Comparison of ENCODE assay signal across 35 mouse cellular contexts in the genomic region with DNA sequence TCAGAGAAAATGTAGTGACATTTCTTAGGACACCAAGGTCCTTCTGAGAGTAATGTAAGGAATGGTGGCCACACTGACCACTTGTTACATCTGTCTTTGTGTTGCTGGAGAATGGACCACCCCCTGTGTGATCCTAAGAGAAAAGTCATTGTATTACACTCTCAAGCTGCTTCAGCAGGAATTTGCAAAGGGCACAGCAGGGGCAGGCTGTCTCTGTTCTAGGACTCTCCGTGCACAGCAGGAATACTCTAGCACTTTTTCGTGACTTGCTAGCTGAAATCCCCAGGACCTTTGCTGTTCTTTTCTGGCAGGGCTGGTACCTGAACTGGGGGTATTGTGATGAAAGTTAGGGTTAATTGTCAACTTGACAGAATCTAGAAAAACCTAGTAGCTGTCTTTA. TPM values are rescaled to one million over a fixed set of nuclear protein-coding genes. Genes with fewer than 3 reads are reported as not detected.
DNase-seq lines count a peak whose midpoint lies in the region; ATAC-seq and TF ChIP-seq lines count a peak whose summit lies in the region.
"Had no signal": no experiment of that assay in that cellular context is flagged by ENCODE, and none has a peak within 500 bp of the region (broad histone marks: within the 10 kb centered on the region; RNA-seq: fewer than 3 reads in every experiment).

No protein-coding gene starts in this region.

- H3K9me3 ChIP-seq in hindbrain, postnatal 0 days (ENCODE audit: low read length): no peaks in the 10 kb centered on the region
- no peaks in the 10 kb centered on the region for H3K9me3 ChIP-seq in hindbrain, embryonic 12.5 days (replicated peaks)
- no peaks in the 10 kb centered on the region for H3K9me3 ChIP-seq in neural tube, embryonic 14.5 days (ENCODE audit: control insufficient read depth, low read length)
- H3K9me3 ChIP-seq in neural tube, embryonic 15.5 days (replicated peaks): no peaks in the 10 kb centered on the region
- H3K9me3 ChIP-seq: embryonic facial prominence, embryonic 10.5 days; embryonic facial prominence, embryonic 13.5 days; forebrain, embryonic 12.5 days; forebrain, embryonic 15.5 days; G1E; heart, embryonic 12.5 days; heart, embryonic 15.5 days; hindbrain, embryonic 10.5 days; hindbrain, embryonic 15.5 days had no signal

- no peaks in the 10 kb centered on the region for H3K4me1 ChIP-seq in hindbrain, postnatal 0 days (ENCODE audit: insufficient read depth, low read length)
- H3K4me1 ChIP-seq in hindbrain, embryonic 12.5 days: no peaks in the 10 kb centered on the region
- H3K4me1 ChIP-seq in neural tube, embryonic 14.5 days (ENCODE audit: control insufficient read depth, insufficient read depth, low read length): no peaks in the 10 kb centered on the region
- H3K4me1 ChIP-seq in neural tube, embryonic 15.5 days: peaks cover 6% of the 10 kb centered on the region; the same call in 1 of the 2 replicates
- H3K4me1 ChIP-seq: embryonic facial prominence, embryonic 10.5 days; embryonic facial prominence, embryonic 13.5 days; hindbrain, embryonic 15.5 days had no signal

- no peak overlapping the region for H3K27ac ChIP-seq in hindbrain, postnatal 0 days
- no peak overlapping the region for H3K27ac ChIP-seq in hindbrain, embryonic 12.5 days
- H3K27ac ChIP-seq in neural tube, embryonic 14.5 days (ENCODE audit: low read depth, low read length): no peak overlapping the region
- no peak overlapping the region for H3K27ac ChIP-seq in neural tube, embryonic 15.5 days (replicated peaks)
- H3K27ac ChIP-seq: embryonic facial prominence, embryonic 10.5 days; embryonic facial prominence, embryonic 13.5 days; forebrain, embryonic 12.5 days; forebrain, embryonic 15.5 days; hindbrain, embryonic 10.5 days had no signal

- H3K36me3 ChIP-seq in hindbrain, postnatal 0 days (ENCODE audit: insufficient read depth, low read length): no peaks in the 10 kb centered on the region
- no peaks in the 10 kb centered on the region for H3K36me3 ChIP-seq in hindbrain, embryonic 12.5 days
- no peaks in the 10 kb centered on the region for H3K36me3 ChIP-seq in neural tube, embryonic 14.5 days (ENCODE audit: control insufficient read depth, insufficient read depth, low read length)
- H3K36me3 ChIP-seq in neural tube, embryonic 15.5 days: no peaks in the 10 kb centered on the region
- H3K36me3 ChIP-seq: embryonic facial prominence, embryonic 10.5 days; embryonic facial prominence, embryonic 13.5 days; forebrain, embryonic 12.5 days; forebrain, embryonic 15.5 days; G1E; heart, embryonic 12.5 days; heart, embryonic 15.5 days; hindbrain, embryonic 10.5 days; hindbrain, embryonic 15.5 days had no signal

- peak; percentile 19 for DNase-seq in embryo, embryonic 10.5 days (ENCODE audit: low spot score)
- DNase-seq in embryo, embryonic 10 days (ENCODE audit: low spot score): no peak
- no peak for DNase-seq in hindbrain, postnatal 0 days (ENCODE audit: low spot score)
- peak; percentile 20 for DNase-seq in mesoderm, embryonic 11.5 days (ENCODE audit: low read depth, low spot score)
- DNase-seq: adrenal gland, postnatal 10 days; adrenal gland, postnatal 36 days; cerebellum, adult 11 months; cerebellum, adult 2 months; cerebellum, adult 9-11 months; cerebellum, postnatal 25 days; gastrocnemius, postnatal 25 days; heart, adult 18-20 months; heart, postnatal 10 days; heart, postnatal 36 days had no signal

- WGBS in hindbrain, postnatal 0 days: 17% methylated on average over 2 of the region's 2 CpGs
- WGBS in hindbrain, embryonic 12.5 days: 8% methylated on average over 2 of the region's 2 CpGs
- 4% methylated on average over 2 of the region's 2 CpGs for WGBS in neural tube, embryonic 14.5 days
- 20% methylated on average over 2 of the region's 2 CpGs for WGBS in neural tube, embryonic 15.5 days

- H3K4me2 ChIP-seq in hindbrain, postnatal 0 days (ENCODE audit: low read depth, low read length): no peak overlapping the region
- H3K4me2 ChIP-seq in hindbrain, embryonic 12.5 days (replicated peaks): no peak overlapping the region
- no peak overlapping the region for H3K4me2 ChIP-seq in neural tube, embryonic 14.5 days (ENCODE audit: low read depth, low read length)
- H3K4me2 ChIP-seq in neural tube, embryonic 15.5 days: no peak overlapping the region
- H3K4me2 ChIP-seq: embryonic facial prominence, embryonic 13.5 days; forebrain, embryonic 12.5 days; forebrain, embryonic 15.5 days had no signal

- TF ChIP-seq CTCF in hindbrain, postnatal 0 days (IDR thresholded peaks at IDR 0.05; ENCODE audit: low read depth): no peak

- H3K9ac ChIP-seq in hindbrain, postnatal 0 days (replicated peaks; ENCODE audit: low read length): no peak overlapping the region
- no peak overlapping the region for H3K9ac ChIP-seq in hindbrain, embryonic 12.5 days
- no peak overlapping the region for H3K9ac ChIP-seq in neural tube, embryonic 14.5 days (replicated peaks; ENCODE audit: low read depth, low read length)
- no peak overlapping the region for H3K9ac ChIP-seq in neural tube, embryonic 15.5 days (replicated peaks)
- H3K9ac ChIP-seq: embryonic facial prominence, embryonic 13.5 days; forebrain, embryonic 12.5 days; forebrain, embryonic 15.5 days; heart, embryonic 12.5 days; heart, embryonic 15.5 days; hindbrain, embryonic 15.5 days had no signal

- 0 out of 2 replicates have a peak, but pooled peaks have one; percentile 24 for ATAC-seq in hindbrain, postnatal 0 days
- ATAC-seq in hindbrain, embryonic 12.5 days (ENCODE audit: low FRiP score): no peak
- peak; percentile 24; the same call in 1 of the 2 replicates for ATAC-seq in neural tube, embryonic 14.5 days (ENCODE audit: low read depth)
- ATAC-seq in neural tube, embryonic 15.5 days (ENCODE audit: low FRiP score): no peak
- no peak for ATAC-seq in activated CD4-positive, CD25-positive, alpha-beta regulatory T cell, adult 4 months
- ATAC-seq: inflammation-experienced regulatory T-cells, adult 6 months; intestine, embryonic 16.5 days; Patski had no signal

- H3K27me3 ChIP-seq in hindbrain, postnatal 0 days (ENCODE audit: insufficient read depth, low read length): no peaks in the 10 kb centered on the region
- H3K27me3 ChIP-seq in hindbrain, embryonic 12.5 days: no peaks in the 10 kb centered on the region
- H3K27me3 ChIP-seq in neural tube, embryonic 14.5 days (ENCODE audit: control insufficient read depth, insufficient read depth, low read length): no peaks in the 10 kb centered on the region
- no peaks in the 10 kb centered on the region for H3K27me3 ChIP-seq in neural tube, embryonic 15.5 days (replicated peaks)
- H3K27me3 ChIP-seq: embryonic facial prominence, embryonic 13.5 days; forebrain, embryonic 12.5 days; forebrain, embryonic 15.5 days; heart, embryonic 12.5 days; heart, embryonic 15.5 days; hindbrain, embryonic 15.5 days; Patski had no signal

- no peak overlapping the region for H3K4me3 ChIP-seq in hindbrain, postnatal 0 days (ENCODE audit: low read length)
- H3K4me3 ChIP-seq in hindbrain, embryonic 12.5 days: no peak overlapping the region
- H3K4me3 ChIP-seq in neural tube, embryonic 14.5 days (ENCODE audit: low read depth, low read length): no peak overlapping the region
- no peak overlapping the region for H3K4me3 ChIP-seq in neural tube, embryonic 15.5 days (replicated peaks)
- H3K4me3 ChIP-seq: embryonic facial prominence, embryonic 10.5 days; embryonic facial prominence, embryonic 13.5 days; erythroblast, embryonic 14.5 days; forebrain, embryonic 12.5 days; forebrain, embryonic 15.5 days; heart, embryonic 12.5 days; hindbrain, embryonic 10.5 days; hindbrain, embryonic 15.5 days had no signal

RNA-seq across cellular contexts. Expression of a gene that starts 24.8 kb away (rescaled TPM):
- total RNA-seq in hindbrain, postnatal 0 days (2014; rRNA removed): not detected in 2 replicates
- polyA plus RNA-seq in hindbrain, postnatal 0 days (2015; fragmentation: Nextera tagmentation; extraction: Ambion mirVana): not detected in 2 replicates
- polyA plus RNA-seq in hindbrain, embryonic 12.5 days (2016; fragmentation: Nextera tagmentation; extraction: Ambion mirVana): 0.30 TPM in 1 of 2 replicates, not detected in the other
- not detected in 2 replicates for polyA plus RNA-seq in neural tube, embryonic 14.5 days (2014; fragmentation: Nextera tagmentation; extraction: Ambion mirVana)
- polyA plus RNA-seq in neural tube, embryonic 15.5 days (2015; fragmentation: Nextera tagmentation; extraction: Ambion mirVana): not detected in 2 replicates
- not detected for polyA plus RNA-seq in activated CD4-positive, CD25-positive, alpha-beta regulatory T cell, adult 4 months (2017; shearing (Covaris generic))
- total RNA-seq: adrenal gland, adult 18-20 months; adrenal gland, postnatal 10 days; adrenal gland, postnatal 36 days; common myeloid progenitor, adult 5-6 weeks; G1E; gastrocnemius, adult 8-10 months; gastrocnemius, postnatal 25 days; heart, adult 18-20 months; heart, postnatal 10 days; heart, postnatal 36 days had no signal
- polyA plus RNA-seq: cerebellum, adult 2 months; embryonic facial prominence, embryonic 10.5 days; embryonic facial prominence, embryonic 13.5 days; erythroblast, embryonic 14.5 days; forebrain, embryonic 12.5 days; forebrain, embryonic 15.5 days; G1E; gonadal fat pad, adult 2 months; heart, embryonic 12.5 days; heart, embryonic 15.5 days; hindbrain, embryonic 10.5 days; hindbrain, embryonic 15.5 days; inflammation-experienced regulatory T-cells, adult 6 months; intestine, embryonic 16.5 days; Patski had no signal

Comparison
In these comparisons a context has a peak if more than half of its experiments do, and no peak if none do; other contexts are left out.
1. DNase-seq: peak in embryo, embryonic 10.5 days (single experiment) and mesoderm, embryonic 11.5 days (single experiment); none in embryo, embryonic 10 days (single experiment) and hindbrain, postnatal 0 days (single experiment).
2. ATAC-seq: peak in hindbrain, postnatal 0 days (single experiment) and neural tube, embryonic 14.5 days (single experiment); none in hindbrain, embryonic 12.5 days (single experiment), neural tube, embryonic 15.5 days (single experiment) and activated CD4-positive, CD25-positive, alpha-beta regulatory T cell, adult 4 months (single experiment).